Mouse (Mus musculus) midbrain, embryonic 16.5 days (tissue): ENCODE measurements at regions not wholly inside any gene's neighbourhood (a gene's known extent, or its start where the extent isn't known, plus 50 kb on each side); places are given as distances from the start of the nearest gene placed in this dataset.

Source experiments
- ATAC-seq: fragments of 200-750 bp; cut with Nextera tagmentation; 2 replicates; pipeline ENCODE4 v1.8.0; 2017; ENCODE audit warnings: moderate TSS enrichment
- H3K27ac ChIP-seq: fragments of 300-500 bp; sonication (generic); 2 replicates; pipeline ENCODE4 v1.5.1; 2014; ENCODE audit warnings: mild to moderate bottlenecking, low read length, mixed read lengths
- H3K27me3 ChIP-seq: fragments of 300-500 bp; sonication (generic); 2 replicates; pipeline ENCODE4 v1.6.1; 2014; ENCODE audit warnings: low read depth, low read length, mixed read lengths; ENCODE audit not compliant: control insufficient read depth, insufficient read depth
- H3K36me3 ChIP-seq: fragments of 300-500 bp; sonication (generic); 2 replicates; pipeline ENCODE4 v1.6.1; 2014; ENCODE audit warnings: mild to moderate bottlenecking, low read length, moderate library complexity, mixed read lengths; ENCODE audit not compliant: control insufficient read depth, insufficient read depth
- H3K4me1 ChIP-seq: fragments of 300-500 bp; sonication (generic); 2 replicates; pipeline ENCODE4 v1.6.1; 2014; ENCODE audit warnings: mild to moderate bottlenecking, low read length, mixed read lengths; ENCODE audit not compliant: control insufficient read depth, insufficient read depth
- H3K4me2 ChIP-seq: fragments of 300-500 bp; sonication (generic); 2 replicates; pipeline ENCODE4 v1.6.1; 2014; ENCODE audit warnings: mild to moderate bottlenecking, low read length, mixed read lengths
- H3K4me3 ChIP-seq: fragments of 300-500 bp; sonication (generic); 2 replicates; pipeline ENCODE4 v1.5.1; 2014; ENCODE audit warnings: low read depth, mild to moderate bottlenecking, low read length, moderate library complexity, mixed read lengths
- H3K9ac ChIP-seq: fragments of 300-500 bp; sonication (generic); 2 replicates; pipeline ENCODE4 v1.6.1; 2014; ENCODE audit warnings: low read depth, low read length, mixed read lengths
- H3K9me3 ChIP-seq: fragments of 300-500 bp; sonication (generic); replicated peaks from 2 replicates; pipeline ENCODE4 v1.6.1; 2014; ENCODE audit warnings: mild to moderate bottlenecking, low read length, mixed read lengths; ENCODE audit not compliant: control insufficient read depth, poor library complexity, severe bottlenecking
- WGBS: fragments of 180-500 bp; shearing (Covaris S2); extraction: QIAGEN DNeasy Blood & Tissue Kit; methylation state at CpG from one replicate; pipeline ENCODE4 v1.1.7; 2014; 5-methylcytosine and 5-hydroxymethylcytosine counted together

DNA sequence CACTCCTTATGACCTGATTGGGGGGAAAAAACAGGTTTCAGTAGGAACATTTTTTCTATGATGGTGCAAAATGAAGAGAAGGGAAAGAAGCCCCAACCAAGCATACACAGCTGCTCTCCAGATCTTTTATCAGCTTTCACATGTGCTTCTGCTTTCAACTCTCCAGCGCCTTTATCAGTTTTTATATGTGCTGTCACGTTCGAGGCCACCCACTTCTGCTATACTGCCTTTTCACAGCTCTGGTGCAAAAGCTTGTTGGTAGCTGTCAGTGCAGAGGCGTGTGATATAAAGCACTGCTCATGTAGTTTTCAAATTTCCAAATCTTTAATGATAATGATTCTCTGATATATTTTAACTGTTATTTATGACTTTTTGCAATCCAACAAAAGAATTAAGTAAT lies 120.2 kb upstream of the Npsr1 start:
- no peak overlapping the region for H3K27ac ChIP-seq
- no peaks in the 10 kb centered on the region for H3K27me3 ChIP-seq
- 86% methylated on average over 4 of the region's 4 CpGs for WGBS
- no peak overlapping the region for H3K4me2 ChIP-seq
- no peak for ATAC-seq
- H3K36me3 ChIP-seq = no peaks in the 10 kb centered on the region
- H3K4me3 ChIP-seq = no peak overlapping the region
- H3K9me3 ChIP-seq = no peaks in the 10 kb centered on the region
- H3K4me1 ChIP-seq = no peaks in the 10 kb centered on the region
- no peak overlapping the region for H3K9ac ChIP-seq

DNA sequence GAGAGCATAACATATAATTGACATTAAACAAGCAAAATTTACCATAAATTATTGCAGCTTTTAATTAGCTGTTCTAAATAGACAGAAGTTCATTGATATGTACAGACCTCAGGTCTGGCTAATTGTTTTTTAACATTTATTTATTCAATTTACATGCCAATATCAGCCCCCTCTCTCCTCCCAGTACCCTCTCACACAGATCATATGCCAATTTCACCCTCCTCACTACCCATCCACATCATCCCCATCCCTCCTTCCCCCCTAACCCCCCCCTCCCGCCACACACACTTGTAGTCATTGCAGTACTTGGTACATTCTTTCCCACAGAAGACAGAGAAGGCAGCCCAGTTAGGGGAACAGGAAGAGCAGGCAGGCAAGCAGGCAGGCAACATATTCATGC lies 91.4 kb upstream of the Npsr1 start:
- 90% methylated on average over 1 of the region's 1 CpGs for WGBS
- Histone ChIP-seq H3K9ac (no peak overlapping the region), H3K36me3 (no peaks in the 10 kb centered on the region), H3K4me2 (no peak overlapping the region), H3K4me3 (no peak overlapping the region), H3K27me3 (no peaks in the 10 kb centered on the region), H3K27ac (no peak overlapping the region), H3K9me3 (no peaks in the 10 kb centered on the region), H3K4me1 (no peaks in the 10 kb centered on the region)
- ATAC-seq = no peak

DNA sequence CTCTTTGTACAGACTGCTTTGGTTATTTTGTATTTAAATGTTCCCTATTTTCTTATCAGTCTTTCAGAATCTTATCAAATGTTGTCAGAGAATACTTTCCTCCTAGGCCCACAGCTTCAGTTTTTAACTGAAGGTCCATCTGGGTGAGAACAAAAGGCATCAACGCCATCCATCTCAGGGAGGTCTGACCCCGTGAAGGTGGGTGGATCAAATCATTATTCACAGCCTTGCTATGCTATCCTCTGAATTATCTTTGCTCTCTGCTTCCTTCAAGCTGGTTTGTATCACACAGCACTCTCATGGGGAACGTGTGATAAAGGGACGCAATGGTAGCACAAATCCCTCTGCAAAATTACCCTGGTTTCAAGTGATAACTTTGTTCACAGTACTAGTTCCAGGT lies 59.5 kb upstream of the Npsr1 start:
- ATAC-seq = no peak
- no peak overlapping the region for H3K9ac ChIP-seq
- no peaks in the 10 kb centered on the region for H3K36me3 ChIP-seq
- no peak overlapping the region for H3K4me3 ChIP-seq
- H3K4me1 ChIP-seq = no peaks in the 10 kb centered on the region
- no peaks in the 10 kb centered on the region for H3K27me3 ChIP-seq
- no peak overlapping the region for H3K27ac ChIP-seq
- H3K9me3 ChIP-seq = no peaks in the 10 kb centered on the region
- WGBS = 69% methylated on average over 4 of the region's 4 CpGs
- H3K4me2 ChIP-seq = no peak overlapping the region
